Mouse (Mus musculus) ES-Bruce4 (cell line): ENCODE results near the gene Ankdd1b.

ENCODE experiments used
- CTCF ChIP-seq: IDR thresholded peaks from one replicate; pipeline ENCODE4 v1.8.1; 2011; ENCODE audit warnings: low read depth, low read length
- POLR2A ChIP-seq: IDR thresholded peaks from one replicate; pipeline ENCODE4 v1.8.1; 2011; ENCODE audit warnings: low read length; ENCODE audit not compliant: insufficient read depth

DNA sequence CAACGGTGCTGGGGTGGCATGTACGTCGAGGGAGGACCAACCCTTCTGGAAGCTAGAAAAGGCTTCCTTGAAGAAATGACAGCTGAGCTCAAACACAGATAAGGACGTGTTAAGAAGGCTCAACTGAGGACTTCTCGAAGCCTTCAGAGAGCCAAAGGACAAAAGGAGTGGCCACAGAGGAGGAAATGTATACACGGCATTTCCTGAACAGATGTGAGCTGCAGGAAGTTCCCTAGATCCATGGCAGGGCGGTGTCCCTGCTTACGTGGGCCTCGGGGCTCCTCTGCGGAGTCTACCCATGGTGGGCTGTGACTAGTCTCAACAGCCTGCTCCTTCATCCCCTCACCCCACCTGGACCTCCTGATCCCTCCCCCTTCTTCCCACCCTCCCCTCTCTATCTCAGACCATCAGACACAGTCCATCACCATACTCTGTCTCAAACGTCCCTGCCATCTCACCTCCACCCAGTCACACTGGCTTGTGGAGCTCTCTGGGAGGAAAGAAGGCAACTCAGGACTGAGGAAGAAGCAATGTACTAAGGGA, 37.3 kb downstream of the Ankdd1b start:
- TF ChIP-seq CTCF (no peak), POLR2A (no peak)
